In genomic region chr8:15670298-15670697, GRCm38 (mm10) we compare ENCODE assay signal across 24 mouse cellular contexts.
A peak's percentile ranks its signal among the peaks of the same experiment; 100 is the strongest.
DNase-seq lines count a peak whose midpoint lies in the region; ATAC-seq and TF ChIP-seq lines count a peak whose summit lies in the region.
"Had no signal": no experiment of that assay in that cellular context is flagged by ENCODE, and none has a peak within 500 bp of the region (broad histone marks: within the 10 kb centered on the region; RNA-seq: fewer than 3 reads in every experiment).

No protein-coding gene starts in this region.

- H3K4me3 ChIP-seq in hindbrain, embryonic 10.5 days: no peak overlapping the region
- no peak overlapping the region for H3K4me3 ChIP-seq in hindbrain, embryonic 16.5 days (ENCODE audit: low read length)
- no peak overlapping the region for H3K4me3 ChIP-seq in kidney, embryonic 15.5 days (replicated peaks)
- no peak overlapping the region for H3K4me3 ChIP-seq in kidney, adult 2 months (ENCODE audit: insufficient read depth, low read depth, low read length)
- no peak overlapping the region for H3K4me3 ChIP-seq in kidney, postnatal 0 days (replicated peaks; ENCODE audit: low read depth, low read length)
- H3K4me3 ChIP-seq: embryonic facial prominence, embryonic 10.5 days; embryonic facial prominence, embryonic 12.5 days; forebrain, embryonic 13.5 days; forebrain, embryonic 15.5 days had no signal

- H3K4me2 ChIP-seq in hindbrain, embryonic 16.5 days (ENCODE audit: low read length): no peak overlapping the region
- peak overlapping the region; percentile 0; the same call in 1 of the 2 replicates for H3K4me2 ChIP-seq in kidney, embryonic 15.5 days
- H3K4me2 ChIP-seq in kidney, postnatal 0 days (ENCODE audit: low read length): no peak overlapping the region
- H3K4me2 ChIP-seq: embryonic facial prominence, embryonic 12.5 days; forebrain, embryonic 13.5 days; forebrain, embryonic 15.5 days had no signal

- H3K36me3 ChIP-seq in hindbrain, embryonic 10.5 days: no peaks in the 10 kb centered on the region
- H3K36me3 ChIP-seq in hindbrain, embryonic 16.5 days (ENCODE audit: control insufficient read depth, insufficient read depth, low read length): no peaks in the 10 kb centered on the region
- H3K36me3 ChIP-seq in kidney, embryonic 15.5 days: no peaks in the 10 kb centered on the region
- H3K36me3 ChIP-seq in kidney, adult 2 months (ENCODE audit: control insufficient read depth, insufficient read depth, low read length): no peaks in the 10 kb centered on the region
- no peaks in the 10 kb centered on the region for H3K36me3 ChIP-seq in kidney, postnatal 0 days (ENCODE audit: insufficient read depth, low read length)
- H3K36me3 ChIP-seq: embryonic facial prominence, embryonic 10.5 days; embryonic facial prominence, embryonic 12.5 days; forebrain, embryonic 15.5 days; G1E had no signal

- H3K4me1 ChIP-seq in hindbrain, embryonic 10.5 days (replicated peaks): peaks cover 6% of the 10 kb centered on the region; the same call in 1 of the 2 replicates
- no peaks in the 10 kb centered on the region for H3K4me1 ChIP-seq in hindbrain, embryonic 16.5 days (ENCODE audit: control insufficient read depth, insufficient read depth, low read depth, low read length)
- peaks cover 15% of the 10 kb centered on the region for H3K4me1 ChIP-seq in kidney, embryonic 15.5 days
- H3K4me1 ChIP-seq in kidney, adult 2 months (ENCODE audit: control insufficient read depth, insufficient read depth, low read length): no peaks in the 10 kb centered on the region
- no peaks in the 10 kb centered on the region for H3K4me1 ChIP-seq in kidney, postnatal 0 days (replicated peaks; ENCODE audit: insufficient read depth, low read length)
- H3K4me1 ChIP-seq: embryonic facial prominence, embryonic 12.5 days; forebrain, embryonic 13.5 days; forebrain, embryonic 15.5 days had no signal

- WGBS in hindbrain, embryonic 10.5 days: 77% methylated on average over 5 of the region's 5 CpGs
- 75% methylated on average over 5 of the region's 5 CpGs for WGBS in hindbrain, embryonic 16.5 days
- 46% methylated on average over 5 of the region's 5 CpGs for WGBS in kidney, embryonic 15.5 days
- WGBS in kidney, adult 2 months: 31% methylated on average over 5 of the region's 5 CpGs
- WGBS in kidney, postnatal 0 days: 41% methylated on average over 5 of the region's 5 CpGs

- no peak for TF ChIP-seq POLR2A in kidney, adult 2 months (IDR thresholded peaks at IDR 0.05; ENCODE audit: low read depth, low read length)

- DNase-seq in hindbrain, embryonic 10.5 days (ENCODE audit: low spot score): no peak
- DNase-seq in kidney, adult 2 months: no peak
- peak; percentile 54 for DNase-seq in kidney, postnatal 0 days (ENCODE audit: low spot score)
- DNase-seq in kidney, adult 11 months: no peak
- DNase-seq: adrenal gland, adult 8-10 months; adrenal gland, postnatal 14 days; adrenal gland, postnatal 36 days; B cell, adult 2 months; cerebellum, adult 11-12 months; cerebellum, adult 2 months; cerebellum, adult 9-10 months; cerebellum, postnatal 10 days; cerebellum, postnatal 25 days had no signal

- ATAC-seq in hindbrain, embryonic 16.5 days: no peak
- ATAC-seq in kidney, embryonic 15.5 days (replicated peaks; ENCODE audit: low FRiP score): peak; percentile 86
- peak; percentile 62 for ATAC-seq in kidney, postnatal 0 days (replicated peaks; ENCODE audit: low FRiP score, low read depth)
- ATAC-seq: activated CD4-positive, CD25-positive, alpha-beta regulatory T cell, adult 4 months; CD4-positive, CD25-positive, alpha-beta regulatory T cell, adult 4 months; forebrain, embryonic 13.5 days; forebrain, embryonic 15.5 days; Patski had no signal

- no peak overlapping the region for H3K9ac ChIP-seq in hindbrain, embryonic 16.5 days (ENCODE audit: low read depth, low read length)
- no peak overlapping the region for H3K9ac ChIP-seq in kidney, embryonic 15.5 days
- no peak overlapping the region for H3K9ac ChIP-seq in kidney, postnatal 0 days (ENCODE audit: low read depth, low read length)
- H3K9ac ChIP-seq: embryonic facial prominence, embryonic 12.5 days; forebrain, embryonic 13.5 days; forebrain, embryonic 15.5 days had no signal

- H3K9me3 ChIP-seq in hindbrain, embryonic 10.5 days: no peaks in the 10 kb centered on the region
- H3K9me3 ChIP-seq in hindbrain, embryonic 16.5 days (ENCODE audit: control insufficient read depth, low read length): no peaks in the 10 kb centered on the region
- H3K9me3 ChIP-seq in kidney, embryonic 15.5 days (replicated peaks): no peaks in the 10 kb centered on the region
- H3K9me3 ChIP-seq in kidney, postnatal 0 days (replicated peaks; ENCODE audit: low read length): no peaks in the 10 kb centered on the region
- H3K9me3 ChIP-seq: embryonic facial prominence, embryonic 10.5 days; embryonic facial prominence, embryonic 12.5 days; forebrain, embryonic 13.5 days; forebrain, embryonic 15.5 days had no signal

- TF ChIP-seq CTCF in kidney, adult 2 months (conservative IDR thresholded peaks at IDR 0.05; ENCODE audit: insufficient read depth, insufficient read length, low read depth, low read length): no peak
- no peak for TF ChIP-seq CTCF in kidney, postnatal 0 days (IDR thresholded peaks at IDR 0.05; ENCODE audit: low read depth)

- H3K27me3 ChIP-seq in hindbrain, embryonic 10.5 days (ENCODE audit: insufficient read depth, poor library complexity, severe bottlenecking): no peaks in the 10 kb centered on the region
- no peaks in the 10 kb centered on the region for H3K27me3 ChIP-seq in hindbrain, embryonic 16.5 days (replicated peaks; ENCODE audit: control insufficient read depth, insufficient read depth, low read length)
- no peaks in the 10 kb centered on the region for H3K27me3 ChIP-seq in kidney, embryonic 15.5 days
- H3K27me3 ChIP-seq in kidney, adult 2 months (replicated peaks; ENCODE audit: control insufficient read depth, insufficient read depth, low read length): no peaks in the 10 kb centered on the region
- H3K27me3 ChIP-seq in kidney, postnatal 0 days (ENCODE audit: insufficient read depth, low read length): no peaks in the 10 kb centered on the region
- H3K27me3 ChIP-seq: CH12.LX; embryonic facial prominence, embryonic 12.5 days; forebrain, embryonic 13.5 days; forebrain, embryonic 15.5 days had no signal

- 0 out of 2 replicates have a peak overlapping the region, but pooled peaks have one; percentile 23 for H3K27ac ChIP-seq in hindbrain, embryonic 10.5 days
- no peak overlapping the region for H3K27ac ChIP-seq in hindbrain, embryonic 16.5 days (ENCODE audit: low read depth, low read length)
- peak overlapping the region; percentile 82 for H3K27ac ChIP-seq in kidney, embryonic 15.5 days
- no peak overlapping the region for H3K27ac ChIP-seq in kidney, adult 2 months (ENCODE audit: insufficient read depth, low read depth, low read length)
- peak overlapping the region; percentile 13; the same call in 1 of the 2 replicates for H3K27ac ChIP-seq in kidney, postnatal 0 days
- H3K27ac ChIP-seq: embryonic facial prominence, embryonic 10.5 days; embryonic facial prominence, embryonic 12.5 days; forebrain, embryonic 13.5 days; forebrain, embryonic 15.5 days had no signal

Comparison
In these comparisons a context has a peak if more than half of its experiments do, and no peak if none do; other contexts are left out.
1. H3K27ac ChIP-seq: peak in hindbrain, embryonic 10.5 days (single experiment), kidney, embryonic 15.5 days (single experiment) and kidney, postnatal 0 days (single experiment); none in hindbrain, embryonic 16.5 days (single experiment) and kidney, adult 2 months (single experiment).